Mouse (Mus musculus) lung, postnatal 0 days (tissue): ENCODE results near the gene Usp34. TPM values are rescaled to one million over a fixed set of nuclear protein-coding genes. Genes with fewer than 3 reads are reported as not detected.
"Not testable (repeated sequence)": the region's sequence is repeated elsewhere in the genome, so short reads cannot be mapped to it uniquely, and the experiment has no call there.

Experiments used
- ATAC-seq: fragments of 200-750 bp; cut with Nextera tagmentation; 2 replicates; pipeline ENCODE4 v1.8.0; 2017; ENCODE audit warnings: moderate library complexity
- DNase-seq: peaks from one replicate; pipeline ENCODE4 v3.0.0-alpha.2; 2016; ENCODE audit warnings: low spot score
- H3K27ac ChIP-seq: fragments of 300-500 bp; sonication (generic); 2 replicates; pipeline ENCODE4 v1.5.1; 2014; ENCODE audit warnings: antibody characterized with exemption, mild to moderate bottlenecking, low read length, mixed read lengths
- H3K27me3 ChIP-seq: fragments of 300-500 bp; sonication (generic); replicated peaks from 2 replicates; pipeline ENCODE4 v1.6.1; 2014; ENCODE audit warnings: low read length, mixed read lengths; ENCODE audit not compliant: insufficient read depth
- H3K36me3 ChIP-seq: fragments of 300-500 bp; sonication (generic); 2 replicates; pipeline ENCODE4 v1.6.1; 2014; ENCODE audit warnings: low read length, mixed read lengths; ENCODE audit not compliant: insufficient read depth
- H3K4me1 ChIP-seq: fragments of 300-500 bp; sonication (generic); 2 replicates; pipeline ENCODE4 v1.6.1; 2014; ENCODE audit warnings: antibody characterized with exemption, low read depth, low read length, mixed read lengths; ENCODE audit not compliant: insufficient read depth
- H3K4me2 ChIP-seq: fragments of 300-500 bp; sonication (generic); replicated peaks from 2 replicates; pipeline ENCODE4 v1.6.1; 2014; ENCODE audit warnings: low read depth, mild to moderate bottlenecking, low read length, moderate library complexity, mixed read lengths
- H3K4me3 ChIP-seq: fragments of 300-500 bp; sonication (generic); 2 replicates; pipeline ENCODE4 v1.5.1; 2014; ENCODE audit warnings: low read depth, low read length
- H3K9ac ChIP-seq: fragments of 300-500 bp; sonication (generic); replicated peaks from 2 replicates; pipeline ENCODE4 v1.6.1; 2014; ENCODE audit warnings: low read depth, mild to moderate bottlenecking
- H3K9me3 ChIP-seq: fragments of 300-500 bp; sonication (generic); 2 replicates; pipeline ENCODE4 v1.6.1; 2016; ENCODE audit warnings: low read length, mixed read lengths
- CTCF ChIP-seq: IDR thresholded peaks from 2 replicates; pipeline ENCODE4 v1.5.1; 2016; ENCODE audit warnings: antibody characterized with exemption, mild to moderate bottlenecking
- EP300 ChIP-seq: IDR thresholded peaks from 2 replicates; pipeline ENCODE4 v1.6.1; 2016; ENCODE audit warnings: antibody characterized with exemption, mild to moderate bottlenecking, control low read depth
- WGBS: fragments of 180-500 bp; shearing (Covaris S2); extraction: QIAGEN DNeasy Blood & Tissue Kit; methylation state at CpG from one replicate; pipeline ENCODE4 v1.1.7; 2014; 5-methylcytosine and 5-hydroxymethylcytosine counted together
- microRNA-seq: library from miRNA; unstranded; fragments of <30 nt; microRNA quantifications from one replicate; pipeline ENCODE4, GENCODE M21; 2016
- polyA plus RNA-seq: library from polyadenylated mRNA; unstranded; fragments of >200 nt; fragmentation: Nextera tagmentation; extraction: Ambion mirVana; gene quantifications from 2 replicates; pipeline ENCODE4 v1.2.1, GENCODE M21; 2015

The Usp34 gene
- polyA plus RNA-seq, 1 experiment from 2014 or later = 15.3 TPM

- ATAC-seq (no peak), DNase-seq (no peak)
- no peak for TF ChIP-seq EP300
- TF ChIP-seq CTCF = no peak
- Histone ChIP-seq H3K27ac (no peak overlapping the region), H3K4me3 (peak overlapping the region; percentile 33; the same call in 1 of the 2 replicates), H3K27me3 (no peaks in the 10 kb centered on the region), H3K4me1 (peaks cover 9% of the 10 kb centered on the region; the same call in 1 of the 2 replicates), H3K9ac (no peak overlapping the region), H3K4me2 (peak overlapping the region; percentile 72), H3K9me3 (no peaks in the 10 kb centered on the region), H3K36me3 (no peaks in the 10 kb centered on the region; the same call in 1 of the 2 replicates)
- 33% methylated on average over 5 of the region's 5 CpGs for WGBS
These were observed 191.9 kb downstream of the Usp34 start for GRCm38 (mm10) chr11:23498609-23499008.

- H3K9ac ChIP-seq, H3K4me2 ChIP-seq, ATAC-seq, H3K4me3 ChIP-seq, H3K4me1 ChIP-seq, H3K27ac ChIP-seq, DNase-seq, H3K27me3 ChIP-seq, H3K36me3 ChIP-seq, H3K9me3 ChIP-seq: not testable (repeated sequence)
- WGBS = 77% methylated on average over 5 of the region's 5 CpGs
These were observed 198.1 kb downstream of the Usp34 start for GRCm38 (mm10) chr11:23504801-23505200.

GRCm38 (mm10) chr11:23514785-23515184 lies 208.1 kb downstream of the Usp34 start:
- H3K4me1 ChIP-seq, H3K4me3 ChIP-seq, DNase-seq, H3K9me3 ChIP-seq, H3K27me3 ChIP-seq, H3K36me3 ChIP-seq, H3K4me2 ChIP-seq, H3K9ac ChIP-seq, ATAC-seq, H3K27ac ChIP-seq: not testable (repeated sequence)
- WGBS = 51% methylated on average over 4 of the region's 4 CpGs

GRCm38 (mm10) chr11:23515315-23515714 lies 208.6 kb downstream of the Usp34 start:
- Histone ChIP-seq H3K9me3 (no peaks in the 10 kb centered on the region), H3K36me3 (no peaks in the 10 kb centered on the region), H3K27ac (no peak overlapping the region), H3K4me2 (no peak overlapping the region), H3K4me3 (no peak overlapping the region), H3K9ac (no peak overlapping the region), H3K27me3 (no peaks in the 10 kb centered on the region), H3K4me1 (no peaks in the 10 kb centered on the region)
- no peak for ATAC-seq
- no peak for DNase-seq
- TF ChIP-seq EP300 = no peak
- WGBS = 84% methylated on average over 2 of the region's 2 CpGs

GRCm38 (mm10) chr11:23518981-23519380 lies 212.3 kb downstream of the Usp34 start:
- 84% methylated on average over 3 of the region's 3 CpGs for WGBS
- Histone ChIP-seq H3K4me2 (no peak overlapping the region), H3K9ac (no peak overlapping the region), H3K27ac (no peak overlapping the region), H3K27me3 (no peaks in the 10 kb centered on the region), H3K4me1 (no peaks in the 10 kb centered on the region), H3K36me3 (no peaks in the 10 kb centered on the region), H3K4me3 (no peak overlapping the region), H3K9me3 (no peaks in the 10 kb centered on the region)
- ATAC-seq (no peak), DNase-seq (no peak)
- TF ChIP-seq EP300 = no peak
- TF ChIP-seq CTCF = no peak

GRCm38 (mm10) chr11:23520473-23521205 lies 213.9 kb downstream of the Usp34 start, which contains the start of gene 1700093K21Rik:
Gene 1700093K21Rik, minus strand, starts transcription at chr11:23521155.
- no peak within 1 kb of the TSS for H3K4me3 ChIP-seq
- H3K9me3 ChIP-seq = no peaks in the 10 kb centered on the region
- H3K4me2 ChIP-seq = no peak within 1 kb of the TSS
- TF ChIP-seq CTCF = no peak
- no peak for TF ChIP-seq EP300
- DNase-seq = no peak
- no peak for ATAC-seq
- no peaks in the 10 kb centered on the region for H3K27me3 ChIP-seq
- no peak within 1 kb of the TSS for H3K9ac ChIP-seq
- no peaks in the 10 kb centered on the region for H3K4me1 ChIP-seq
- WGBS = 47% methylated on average over 5 of the region's 5 CpGs
- H3K36me3 ChIP-seq = no peaks in the 10 kb centered on the region
- H3K27ac ChIP-seq = no peak within 1 kb of the TSS

GRCm38 (mm10) chr11:23537446-23537845 lies 230.8 kb downstream of the Usp34 start:
- Histone ChIP-seq H3K9ac (no peak overlapping the region), H3K4me2 (no peak overlapping the region), H3K27me3 (no peaks in the 10 kb centered on the region), H3K36me3 (no peaks in the 10 kb centered on the region), H3K9me3 (no peaks in the 10 kb centered on the region), H3K4me1 (no peaks in the 10 kb centered on the region), H3K27ac (no peak overlapping the region), H3K4me3 (no peak overlapping the region)
- 91% methylated on average over 2 of the region's 2 CpGs for WGBS
- no peak for TF ChIP-seq EP300
- TF ChIP-seq CTCF = no peak
- no peak for DNase-seq
- ATAC-seq = no peak

Small RNAs within 50 kb of the gene (microRNA-seq; reads per million reads assigned to microRNA genes)
- gene Gm47279 = not detected

Other genes with a start within 250 kb of the Usp34 start
- gene Xpo1, start 50.9 kb upstream of the Usp34 start, polyA plus RNA-seq = 17.3 and 21.8 TPM in 2 replicates
- gene Ahsa2, start 191.1 kb downstream of the Usp34 start, polyA plus RNA-seq = 22.0 and 27.7 TPM in 2 replicates
- 0.14 and 0.20 TPM in 2 replicates for gene 1700093K21Rik, start 214.3 kb downstream of the Usp34 start, polyA plus RNA-seq